Mouse (Mus musculus): ENCODE measurements around the gene Agl.

Agl gene

GRCm38 (mm10) chr3:116698786-116699185 lies 109.2 kb downstream of the Agl start:
- DNase-seq (ENCODE audit: low read depth in 1 of 2, low spot score in 2 of 2): no peak

GRCm38 (mm10) chr3:116695666-116695985 lies 112.3 kb downstream of the Agl start:
- DNase-seq (ENCODE audit: low read depth in 1 of 2, low spot score in 2 of 2): no peak

- no peak for DNase-seq (ENCODE audit: low read depth in 1 of 2, low spot score in 2 of 2)
These were observed 112.9 kb downstream of the Agl start for GRCm38 (mm10) chr3:116694955-116695665.

- DNase-seq (ENCODE audit: low read depth in 1 of 2, low spot score in 2 of 2): no peak
These were observed 113.7 kb downstream of the Agl start for GRCm38 (mm10) chr3:116694312-116694711.
